Mouse (Mus musculus): ENCODE measurements around the gene Csmd2. TPM values are rescaled to one million over a fixed set of nuclear protein-coding genes. Genes with fewer than 3 reads are reported as not detected.

Gene Csmd2
- polyA plus RNA-seq, 1 experiment, result 0.07 TPM

DNA sequence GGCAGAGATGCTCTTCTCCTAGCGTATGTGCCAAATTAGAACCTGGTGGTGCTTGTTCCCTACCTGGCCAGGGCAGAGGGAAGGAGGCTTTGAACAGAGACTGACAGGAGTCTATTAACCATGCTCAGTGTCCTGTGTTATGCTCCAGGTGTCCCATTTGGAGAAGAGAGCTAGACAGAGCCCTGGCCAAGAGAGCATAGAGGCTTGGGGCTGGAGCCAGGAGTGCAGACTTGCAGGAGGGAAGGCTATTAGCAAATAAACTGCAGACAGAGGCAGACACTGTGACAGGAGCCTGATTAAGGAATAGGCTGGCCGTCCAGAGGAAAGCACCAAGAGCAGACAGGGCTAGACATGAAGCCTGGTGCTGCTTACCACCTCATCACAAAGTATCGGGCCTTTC lies 164.4 kb downstream of the Csmd2 start:
- no peak overlapping the region for H3K27ac ChIP-seq (ENCODE audit: insufficient read depth, low read length)
- no peaks in the 10 kb centered on the region for H3K36me3 ChIP-seq (ENCODE audit: control insufficient read depth, insufficient read depth, low read length)
- H3K4me3 ChIP-seq (ENCODE audit: extremely low read depth, insufficient read depth, insufficient read length), result no peak overlapping the region
- 74% methylated on average over 3 of the region's 3 CpGs for WGBS
- DNase-seq (ENCODE audit: low read depth in 1 of 2, low spot score in 2 of 2), result no peak
- no peaks in the 10 kb centered on the region for H3K27me3 ChIP-seq (ENCODE audit: control insufficient read depth, insufficient read depth, low read length)
- TF ChIP-seq POLR2A (IDR thresholded peaks at IDR 0.05; ENCODE audit: low read depth, low read length) (no peak), CTCF (IDR thresholded peaks at IDR 0.05; ENCODE audit: extremely low read depth, insufficient read depth, insufficient read length, insufficient replicate concordance) (no peak)
- H3K4me1 ChIP-seq (ENCODE audit: control insufficient read depth, insufficient read depth, insufficient read length), result no peaks in the 10 kb centered on the region

DNA sequence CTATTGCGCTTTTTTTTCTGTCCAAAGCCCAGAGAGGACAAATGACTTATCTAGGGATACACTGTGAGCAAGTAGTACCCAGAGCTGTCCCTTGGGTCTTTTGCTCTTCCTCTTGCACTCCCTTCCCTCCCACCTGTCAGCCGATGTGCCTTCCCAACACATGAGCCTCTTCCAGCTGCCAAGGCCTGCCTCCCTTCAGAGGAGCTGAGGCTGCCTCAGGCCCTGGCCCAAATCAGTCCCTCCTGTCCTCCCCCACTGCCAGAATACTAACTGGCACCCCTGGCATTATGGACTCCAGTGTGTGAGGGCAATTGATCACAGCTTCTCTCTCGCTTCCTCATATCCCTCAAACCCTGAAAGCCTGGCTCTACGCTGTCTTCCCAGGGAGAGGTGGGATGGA lies 165.5 kb downstream of the Csmd2 start:
- H3K4me1 ChIP-seq (ENCODE audit: control insufficient read depth, insufficient read depth, insufficient read length), result no peaks in the 10 kb centered on the region
- DNase-seq (ENCODE audit: low read depth in 1 of 2, low spot score in 2 of 2), result no peak
- H3K4me3 ChIP-seq (ENCODE audit: extremely low read depth, insufficient read depth, insufficient read length), result no peak overlapping the region
- H3K27ac ChIP-seq (ENCODE audit: insufficient read depth, low read length), result no peak overlapping the region
- no peak for TF ChIP-seq CTCF (IDR thresholded peaks at IDR 0.05; ENCODE audit: extremely low read depth, insufficient read depth, insufficient read length, insufficient replicate concordance)
- no peak for TF ChIP-seq POLR2A (IDR thresholded peaks at IDR 0.05; ENCODE audit: low read depth, low read length)
- 92% methylated on average over 4 of the region's 4 CpGs for WGBS
- no peaks in the 10 kb centered on the region for H3K27me3 ChIP-seq (ENCODE audit: control insufficient read depth, insufficient read depth, low read length)
- H3K36me3 ChIP-seq (ENCODE audit: control insufficient read depth, insufficient read depth, low read length), result no peaks in the 10 kb centered on the region

GRCm38 (mm10) chr4:128155226-128155625 lies 167.6 kb downstream of the Csmd2 start:
- WGBS, result 43% methylated on average over 3 of the region's 3 CpGs
- no peak overlapping the region for H3K4me3 ChIP-seq (ENCODE audit: extremely low read depth, insufficient read depth, insufficient read length)
- no peak overlapping the region for H3K27ac ChIP-seq (ENCODE audit: insufficient read depth, low read length)
- H3K4me1 ChIP-seq (ENCODE audit: control insufficient read depth, insufficient read depth, insufficient read length), result no peaks in the 10 kb centered on the region
- no peaks in the 10 kb centered on the region for H3K27me3 ChIP-seq (ENCODE audit: control insufficient read depth, insufficient read depth, low read length)
- DNase-seq (ENCODE audit: low read depth in 1 of 2, low spot score in 2 of 2), result no peak
- no peak for TF ChIP-seq POLR2A (IDR thresholded peaks at IDR 0.05; ENCODE audit: low read depth, low read length)
- no peak for TF ChIP-seq CTCF (IDR thresholded peaks at IDR 0.05; ENCODE audit: extremely low read depth, insufficient read depth, insufficient read length, insufficient replicate concordance)
- H3K36me3 ChIP-seq (ENCODE audit: control insufficient read depth, insufficient read depth, low read length), result no peaks in the 10 kb centered on the region

GRCm38 (mm10) chr4:128160656-128161055 lies 173.0 kb downstream of the Csmd2 start:
- Histone ChIP-seq H3K4me3 (ENCODE audit: extremely low read depth, insufficient read depth, insufficient read length) (no peak overlapping the region), H3K27ac (ENCODE audit: insufficient read depth, low read length) (no peak overlapping the region), H3K27me3 (ENCODE audit: control insufficient read depth, insufficient read depth, low read length) (no peaks in the 10 kb centered on the region), H3K4me1 (ENCODE audit: control insufficient read depth, insufficient read depth, insufficient read length) (no peaks in the 10 kb centered on the region), H3K36me3 (ENCODE audit: control insufficient read depth, insufficient read depth, low read length) (no peaks in the 10 kb centered on the region)
- TF ChIP-seq POLR2A (IDR thresholded peaks at IDR 0.05; ENCODE audit: low read depth, low read length) (no peak), CTCF (IDR thresholded peaks at IDR 0.05; ENCODE audit: extremely low read depth, insufficient read depth, insufficient read length, insufficient replicate concordance) (no peak)
- 83% methylated on average over 2 of the region's 2 CpGs for WGBS
- DNase-seq (ENCODE audit: low read depth in 1 of 2, low spot score in 2 of 2), result no peak

- Histone ChIP-seq H3K36me3 (ENCODE audit: control insufficient read depth, insufficient read depth, low read length) (no peaks in the 10 kb centered on the region), H3K4me3 (ENCODE audit: extremely low read depth, insufficient read depth, insufficient read length) (no peak overlapping the region), H3K27me3 (ENCODE audit: control insufficient read depth, insufficient read depth, low read length) (no peaks in the 10 kb centered on the region), H3K4me1 (ENCODE audit: control insufficient read depth, insufficient read depth, insufficient read length) (no peaks in the 10 kb centered on the region), H3K27ac (ENCODE audit: insufficient read depth, low read length) (no peak overlapping the region)
- DNase-seq (ENCODE audit: low read depth in 1 of 2, low spot score in 2 of 2), result no peak
- TF ChIP-seq CTCF (IDR thresholded peaks at IDR 0.05; ENCODE audit: extremely low read depth, insufficient read depth, insufficient read length, insufficient replicate concordance) (no peak), POLR2A (IDR thresholded peaks at IDR 0.05; ENCODE audit: low read depth, low read length) (no peak)
- WGBS, result 93% methylated on average over 8 of the region's 8 CpGs
Observed at GRCm38 (mm10) chr4:128170181-128170580, 182.5 kb downstream of the Csmd2 start.

DNA sequence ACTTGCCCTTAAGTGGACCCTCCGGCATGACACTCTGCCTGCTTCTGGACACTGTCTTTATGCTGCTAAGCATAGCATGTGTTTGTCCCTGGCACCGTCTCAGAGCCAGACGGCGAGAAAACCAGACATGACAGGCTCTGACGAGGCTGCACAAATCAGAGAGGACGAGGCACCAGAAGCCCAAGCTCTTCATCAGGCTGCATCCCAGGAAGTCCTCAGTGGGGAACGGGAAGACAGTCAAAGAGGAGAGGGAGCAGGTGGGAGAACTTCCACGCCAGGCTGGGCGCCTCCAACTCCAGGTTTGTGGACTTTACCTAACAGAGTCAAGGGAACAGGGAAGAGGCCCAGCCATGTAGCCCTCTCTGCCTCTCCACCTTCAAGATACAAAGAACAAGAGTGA lies 183.6 kb downstream of the Csmd2 start:
- 83% methylated on average over 9 of the region's 9 CpGs for WGBS
- DNase-seq (ENCODE audit: low read depth in 1 of 2, low spot score in 2 of 2), result no peak
- TF ChIP-seq CTCF (IDR thresholded peaks at IDR 0.05; ENCODE audit: extremely low read depth, insufficient read depth, insufficient read length, insufficient replicate concordance) (no peak), POLR2A (IDR thresholded peaks at IDR 0.05; ENCODE audit: low read depth, low read length) (no peak)
- Histone ChIP-seq H3K4me1 (ENCODE audit: control insufficient read depth, insufficient read depth, insufficient read length) (no peaks in the 10 kb centered on the region), H3K4me3 (ENCODE audit: extremely low read depth, insufficient read depth, insufficient read length) (no peak overlapping the region), H3K27me3 (ENCODE audit: control insufficient read depth, insufficient read depth, low read length) (no peaks in the 10 kb centered on the region), H3K36me3 (ENCODE audit: control insufficient read depth, insufficient read depth, low read length) (no peaks in the 10 kb centered on the region), H3K27ac (ENCODE audit: insufficient read depth, low read length) (no peak overlapping the region)

DNA sequence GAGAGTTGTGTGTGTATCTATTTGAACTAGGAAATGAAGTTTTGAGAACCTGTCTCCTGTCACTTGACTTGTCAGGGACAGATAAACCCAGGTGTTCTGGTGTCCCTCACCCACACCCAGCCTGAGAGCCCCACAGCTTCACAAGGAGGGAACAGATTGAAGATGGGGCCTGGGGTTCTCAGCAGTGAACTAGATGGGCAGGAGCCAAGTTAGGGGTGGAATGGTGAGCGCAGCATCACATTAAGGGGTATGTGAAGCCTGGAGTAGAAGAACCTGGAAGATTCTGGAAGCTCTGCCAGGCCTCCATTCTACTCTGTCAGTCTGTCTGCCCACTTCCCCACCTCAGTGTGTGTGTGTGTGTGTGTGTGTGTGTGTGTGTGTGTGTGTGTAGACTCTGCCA lies 184.0 kb downstream of the Csmd2 start:
- no peaks in the 10 kb centered on the region for H3K36me3 ChIP-seq (ENCODE audit: control insufficient read depth, insufficient read depth, low read length)
- no peak overlapping the region for H3K4me3 ChIP-seq (ENCODE audit: extremely low read depth, insufficient read depth, insufficient read length)
- DNase-seq (ENCODE audit: low read depth in 1 of 2, low spot score in 2 of 2), result no peak
- no peak overlapping the region for H3K27ac ChIP-seq (ENCODE audit: insufficient read depth, low read length)
- H3K4me1 ChIP-seq (ENCODE audit: control insufficient read depth, insufficient read depth, insufficient read length), result no peaks in the 10 kb centered on the region
- no peaks in the 10 kb centered on the region for H3K27me3 ChIP-seq (ENCODE audit: control insufficient read depth, insufficient read depth, low read length)
- no peak for TF ChIP-seq POLR2A (IDR thresholded peaks at IDR 0.05; ENCODE audit: low read depth, low read length)
- TF ChIP-seq CTCF (IDR thresholded peaks at IDR 0.05; ENCODE audit: extremely low read depth, insufficient read depth, insufficient read length, insufficient replicate concordance), result no peak
- WGBS, result 100% methylated on average over 1 of the region's 1 CpGs

Data from spleen, adult 2 months (tissue).